13 mouse cellular contexts compared by ENCODE assay signal in genomic region chr7:142082179-142082578, GRCm38 (mm10). TPM values are rescaled to one million over a fixed set of nuclear protein-coding genes. Genes with fewer than 3 reads are reported as not detected.
A peak's percentile ranks its signal among the peaks of the same experiment; 100 is the strongest.
DNase-seq lines count a peak whose midpoint lies in the region; ATAC-seq and TF ChIP-seq lines count a peak whose summit lies in the region.
"Had no signal": no experiment of that assay in that cellular context is flagged by ENCODE, and none has a peak within 500 bp of the region (broad histone marks: within the 10 kb centered on the region; RNA-seq: fewer than 3 reads in every experiment).

No protein-coding gene starts in this region.

- peak overlapping the region; percentile 16; the same call in 1 of the 2 replicates for H3K4me3 ChIP-seq in forebrain, embryonic 12.5 days (replicated peaks)
- no peak overlapping the region for H3K4me3 ChIP-seq in forebrain, embryonic 13.5 days
- peak overlapping the region; percentile 15; the same call in 1 of the 2 replicates for H3K4me3 ChIP-seq in midbrain, embryonic 11.5 days (ENCODE audit: low read depth, low read length)
- H3K4me3 ChIP-seq in midbrain, embryonic 15.5 days, result no peak overlapping the region
- H3K4me3 ChIP-seq in limb, embryonic 14.5 days (replicated peaks; ENCODE audit: low read length), result peak overlapping the region; percentile 31

- peaks cover 75% of the 10 kb centered on the region for H3K36me3 ChIP-seq in forebrain, embryonic 12.5 days (replicated peaks)
- peaks cover 81% of the 10 kb centered on the region for H3K36me3 ChIP-seq in forebrain, embryonic 13.5 days (ENCODE audit: poor library complexity, severe bottlenecking)
- H3K36me3 ChIP-seq in midbrain, embryonic 11.5 days (ENCODE audit: control insufficient read depth, insufficient read depth, low read length), result peaks cover 10% of the 10 kb centered on the region
- peaks cover 51% of the 10 kb centered on the region for H3K36me3 ChIP-seq in midbrain, embryonic 15.5 days (replicated peaks)
- peaks cover 4% of the 10 kb centered on the region; the same call in 1 of the 2 replicates for H3K36me3 ChIP-seq in limb, embryonic 14.5 days (ENCODE audit: control insufficient read depth, insufficient read depth, low read length)

- no peak overlapping the region for H3K27ac ChIP-seq in forebrain, embryonic 12.5 days
- H3K27ac ChIP-seq in forebrain, embryonic 13.5 days, result no peak overlapping the region
- no peak overlapping the region for H3K27ac ChIP-seq in midbrain, embryonic 11.5 days (ENCODE audit: low read depth, low read length)
- H3K27ac ChIP-seq in midbrain, embryonic 15.5 days, result no peak overlapping the region
- H3K27ac ChIP-seq in limb, embryonic 14.5 days (replicated peaks; ENCODE audit: low read depth, low read length), result no peak overlapping the region

- TF ChIP-seq POLR2A in limb, embryonic 14.5 days (IDR thresholded peaks at IDR 0.05; ENCODE audit: borderline replicate concordance, extremely low read depth, insufficient read depth, insufficient read length), result no peak

- H3K4me1 ChIP-seq in forebrain, embryonic 12.5 days, result peaks cover 17% of the 10 kb centered on the region
- peaks cover 32% of the 10 kb centered on the region for H3K4me1 ChIP-seq in forebrain, embryonic 13.5 days
- H3K4me1 ChIP-seq in midbrain, embryonic 11.5 days (ENCODE audit: control insufficient read depth, insufficient read depth, low read length), result peaks cover 2% of the 10 kb centered on the region; the same call in 1 of the 2 replicates
- peaks cover 15% of the 10 kb centered on the region; the same call in 1 of the 2 replicates for H3K4me1 ChIP-seq in midbrain, embryonic 15.5 days
- H3K4me1 ChIP-seq in limb, embryonic 14.5 days (ENCODE audit: control insufficient read depth, insufficient read depth, low read length), result peaks cover 10% of the 10 kb centered on the region

- DNase-seq in midbrain, embryonic 11.5 days (ENCODE audit: low spot score, missing footprints), result no peak
- no peak for DNase-seq in limb, embryonic 14.5 days (ENCODE audit: low spot score)
- no peak for DNase-seq in adrenal gland, postnatal 10 days
- DNase-seq in left cerebral cortex, postnatal 4 days, result no peak
- no peak for DNase-seq in ovary, adult 18-20 months (ENCODE audit: low spot score)
- DNase-seq: adrenal gland, postnatal 36 days; gastrocnemius, postnatal 10 days; kidney, postnatal 36 days had no signal

- ATAC-seq in forebrain, embryonic 12.5 days (ENCODE audit: low FRiP score), result no peak
- no peak for ATAC-seq in forebrain, embryonic 13.5 days
- ATAC-seq in midbrain, embryonic 11.5 days (ENCODE audit: low FRiP score), result no peak
- no peak for ATAC-seq in midbrain, embryonic 15.5 days (replicated peaks)
- no peak for ATAC-seq in limb, embryonic 14.5 days (ENCODE audit: low FRiP score, low read depth)

- peak overlapping the region; percentile 38; the same call in 1 of the 2 replicates for H3K9ac ChIP-seq in forebrain, embryonic 12.5 days
- H3K9ac ChIP-seq in forebrain, embryonic 13.5 days, result no peak overlapping the region
- no peak overlapping the region for H3K9ac ChIP-seq in midbrain, embryonic 11.5 days (ENCODE audit: low read length)
- H3K9ac ChIP-seq in midbrain, embryonic 15.5 days, result no peak overlapping the region
- peak overlapping the region; percentile 44 for H3K9ac ChIP-seq in limb, embryonic 14.5 days (ENCODE audit: low read depth, low read length, severe bottlenecking)

- no peaks in the 10 kb centered on the region for H3K9me3 ChIP-seq in forebrain, embryonic 12.5 days
- no peaks in the 10 kb centered on the region for H3K9me3 ChIP-seq in forebrain, embryonic 13.5 days (replicated peaks)
- no peaks in the 10 kb centered on the region for H3K9me3 ChIP-seq in midbrain, embryonic 11.5 days (ENCODE audit: control insufficient read depth, low read length)
- H3K9me3 ChIP-seq in midbrain, embryonic 15.5 days, result no peaks in the 10 kb centered on the region
- H3K9me3 ChIP-seq in limb, embryonic 14.5 days (ENCODE audit: control insufficient read depth, low read length), result no peaks in the 10 kb centered on the region

- intact Hi-C loops in left cerebral cortex, postnatal 4 days (cut with DNase I), result no loop called here

- 14% methylated on average over 38 of the region's 38 CpGs for WGBS in forebrain, embryonic 12.5 days
- 24% methylated on average over 38 of the region's 38 CpGs for WGBS in forebrain, embryonic 13.5 days
- WGBS in midbrain, embryonic 11.5 days, result 3% methylated on average over 29 of the region's 38 CpGs
- 18% methylated on average over 38 of the region's 38 CpGs for WGBS in midbrain, embryonic 15.5 days
- 10% methylated on average over 22 of the region's 38 CpGs for WGBS in limb, embryonic 14.5 days

- H3K4me2 ChIP-seq in forebrain, embryonic 12.5 days, result peak overlapping the region; percentile 21
- H3K4me2 ChIP-seq in forebrain, embryonic 13.5 days, result no peak overlapping the region
- peak overlapping the region; percentile 16; the same call in 1 of the 2 replicates for H3K4me2 ChIP-seq in midbrain, embryonic 11.5 days
- H3K4me2 ChIP-seq in midbrain, embryonic 15.5 days, result no peak overlapping the region
- H3K4me2 ChIP-seq in limb, embryonic 14.5 days (replicated peaks; ENCODE audit: low read depth, low read length, severe bottlenecking), result peak overlapping the region; percentile 49

- H3K27me3 ChIP-seq in forebrain, embryonic 12.5 days, result peaks cover 52% of the 10 kb centered on the region
- H3K27me3 ChIP-seq in forebrain, embryonic 13.5 days, result peaks cover 34% of the 10 kb centered on the region
- peaks cover 29% of the 10 kb centered on the region for H3K27me3 ChIP-seq in midbrain, embryonic 11.5 days (ENCODE audit: control insufficient read depth, insufficient read depth, low read length)
- H3K27me3 ChIP-seq in midbrain, embryonic 15.5 days (replicated peaks), result peaks cover 7% of the 10 kb centered on the region; the same call in 1 of the 2 replicates
- peaks cover 57% of the 10 kb centered on the region for H3K27me3 ChIP-seq in limb, embryonic 14.5 days (ENCODE audit: control insufficient read depth, insufficient read depth, low read length)

RNA-seq across cellular contexts. Expression of gene Dusp8, which starts 13.5 kb away (rescaled TPM):
- polyA plus RNA-seq in forebrain, embryonic 12.5 days (2016; fragmentation: Nextera tagmentation; extraction: Ambion mirVana), result 45.0 and 45.8 TPM in 2 replicates
- polyA plus RNA-seq in forebrain, embryonic 13.5 days (2015; fragmentation: Nextera tagmentation; extraction: Ambion mirVana), result 44.1 and 55.6 TPM in 2 replicates
- polyA plus RNA-seq in midbrain, embryonic 11.5 days (2014; fragmentation: Nextera tagmentation; extraction: Ambion mirVana), result 14.5 and 15.7 TPM in 2 replicates
- 134 and 135 TPM in 2 replicates for polyA plus RNA-seq in midbrain, embryonic 15.5 days (2015; fragmentation: Nextera tagmentation; extraction: Ambion mirVana)
- 4.1 and 5.4 TPM in 2 replicates for polyA plus RNA-seq in limb, embryonic 14.5 days (2012; rRNA removed)
- polyA plus RNA-seq in limb, embryonic 14.5 days (2014; fragmentation: Nextera tagmentation; extraction: Ambion mirVana), result 3.5 TPM in 2 replicates
- total RNA-seq in adrenal gland, postnatal 10 days (2021), result 10 to 100 TPM in 1 of 2 experiments, 1 to 10 TPM in 1; 7.6 to 11.4 TPM
- total RNA-seq in left cerebral cortex, postnatal 4 days (2021), result 100 to 1,000 TPM; 142 to 154 TPM

RNA-seq across cellular contexts. Expression of gene Mob2, which starts 21.3 kb away (rescaled TPM):
- polyA plus RNA-seq in forebrain, embryonic 12.5 days (2016; fragmentation: Nextera tagmentation; extraction: Ambion mirVana), result 46.4 and 46.9 TPM in 2 replicates
- 51.0 and 58.1 TPM in 2 replicates for polyA plus RNA-seq in forebrain, embryonic 13.5 days (2015; fragmentation: Nextera tagmentation; extraction: Ambion mirVana)
- polyA plus RNA-seq in midbrain, embryonic 11.5 days (2014; fragmentation: Nextera tagmentation; extraction: Ambion mirVana), result 59.2 and 60.2 TPM in 2 replicates
- polyA plus RNA-seq in midbrain, embryonic 15.5 days (2015; fragmentation: Nextera tagmentation; extraction: Ambion mirVana), result 53.9 and 57.8 TPM in 2 replicates
- polyA plus RNA-seq in limb, embryonic 14.5 days (2012; rRNA removed), result 55.2 and 56.2 TPM in 2 replicates
- polyA plus RNA-seq in limb, embryonic 14.5 days (2014; fragmentation: Nextera tagmentation; extraction: Ambion mirVana), result 73.6 and 76.9 TPM in 2 replicates
- total RNA-seq in adrenal gland, postnatal 10 days (2021), result 10 to 100 TPM; 46.8 to 47.4 TPM
- total RNA-seq in left cerebral cortex, postnatal 4 days (2021), result 10 to 100 TPM; 21.1 to 21.2 TPM

RNA-seq across cellular contexts. Expression of gene Gm45618, which starts 38.4 kb away (rescaled TPM):
- polyA plus RNA-seq in forebrain, embryonic 12.5 days (2016; fragmentation: Nextera tagmentation; extraction: Ambion mirVana), result not detected in 2 replicates
- not detected in 2 replicates for polyA plus RNA-seq in forebrain, embryonic 13.5 days (2015; fragmentation: Nextera tagmentation; extraction: Ambion mirVana)
- not detected in 2 replicates for polyA plus RNA-seq in midbrain, embryonic 11.5 days (2014; fragmentation: Nextera tagmentation; extraction: Ambion mirVana)
- 0.36 and 0.65 TPM in 2 replicates for polyA plus RNA-seq in midbrain, embryonic 15.5 days (2015; fragmentation: Nextera tagmentation; extraction: Ambion mirVana)
- not detected in 2 replicates for polyA plus RNA-seq in limb, embryonic 14.5 days (2012; rRNA removed)
- polyA plus RNA-seq in limb, embryonic 14.5 days (2014; fragmentation: Nextera tagmentation; extraction: Ambion mirVana), result not detected in 2 replicates
- not detected for total RNA-seq in adrenal gland, postnatal 10 days (2021)
- total RNA-seq in left cerebral cortex, postnatal 4 days (2021), result not detected
- total RNA-seq: adrenal gland, postnatal 36 days; common myeloid progenitor, adult 5-6 weeks; gastrocnemius, postnatal 10 days had no signal
- polyA plus RNA-seq: liver, embryonic 16.5 days had no signal

RNA-seq across cellular contexts. Expression of gene Gm39115, which starts 53.7 kb away (rescaled TPM):
- not detected in 2 replicates for polyA plus RNA-seq in forebrain, embryonic 12.5 days (2016; fragmentation: Nextera tagmentation; extraction: Ambion mirVana)
- not detected in 2 replicates for polyA plus RNA-seq in forebrain, embryonic 13.5 days (2015; fragmentation: Nextera tagmentation; extraction: Ambion mirVana)
- not detected in 2 replicates for polyA plus RNA-seq in midbrain, embryonic 11.5 days (2014; fragmentation: Nextera tagmentation; extraction: Ambion mirVana)
- not detected in 2 replicates for polyA plus RNA-seq in midbrain, embryonic 15.5 days (2015; fragmentation: Nextera tagmentation; extraction: Ambion mirVana)
- not detected in 2 replicates for polyA plus RNA-seq in limb, embryonic 14.5 days (2012; rRNA removed)
- polyA plus RNA-seq in limb, embryonic 14.5 days (2014; fragmentation: Nextera tagmentation; extraction: Ambion mirVana), result not detected in 2 replicates
- not detected for total RNA-seq in adrenal gland, postnatal 10 days (2021)
- total RNA-seq in left cerebral cortex, postnatal 4 days (2021), result not detected
- total RNA-seq: adrenal gland, postnatal 36 days; common myeloid progenitor, adult 5-6 weeks; gastrocnemius, postnatal 10 days had no signal
- polyA plus RNA-seq: liver, embryonic 16.5 days had no signal

Comparison
In these comparisons a context has a peak if more than half of its experiments do, and no peak if none do; other contexts are left out.
1. H3K4me2 ChIP-seq: peak in forebrain, embryonic 12.5 days (single experiment), midbrain, embryonic 11.5 days (single experiment) and limb, embryonic 14.5 days (single experiment); none in forebrain, embryonic 13.5 days (single experiment) and midbrain, embryonic 15.5 days (single experiment).
2. H3K4me3 ChIP-seq: peak in forebrain, embryonic 12.5 days (single experiment), midbrain, embryonic 11.5 days (single experiment) and limb, embryonic 14.5 days (single experiment); none in forebrain, embryonic 13.5 days (single experiment) and midbrain, embryonic 15.5 days (single experiment).
3. H3K9ac ChIP-seq: peak in forebrain, embryonic 12.5 days (single experiment) and limb, embryonic 14.5 days (single experiment); none in forebrain, embryonic 13.5 days (single experiment), midbrain, embryonic 11.5 days (single experiment) and midbrain, embryonic 15.5 days (single experiment).